Mouse (Mus musculus) liver, embryonic 16.5 days (tissue): ENCODE measurements around the gene 0610030E20Rik. TPM values are rescaled to one million over a fixed set of nuclear protein-coding genes. Genes with fewer than 3 reads are reported as not detected.

Experiments used
- ATAC-seq: fragments of 200-750 bp; cut with Nextera tagmentation; 2 replicates; pipeline ENCODE4 v1.8.0; 2017; ENCODE audit warnings: low read depth, mild to moderate bottlenecking, moderate number of reproducible peaks, moderate library complexity
- H3K27ac ChIP-seq: fragments of 300-500 bp; sonication (generic); 2 replicates; pipeline ENCODE4 v1.5.1; 2014; ENCODE audit warnings: mild to moderate bottlenecking, low read length
- H3K27me3 ChIP-seq: fragments of 300-500 bp; sonication (generic); 2 replicates; pipeline ENCODE4 v1.6.1; 2014; ENCODE audit warnings: low read depth, low read length, mixed read lengths; ENCODE audit not compliant: control insufficient read depth, insufficient read depth
- H3K36me3 ChIP-seq: fragments of 300-500 bp; sonication (generic); 2 replicates; pipeline ENCODE4 v1.6.1; 2014; ENCODE audit warnings: mild to moderate bottlenecking; ENCODE audit not compliant: control insufficient read depth, insufficient read depth
- H3K4me1 ChIP-seq: fragments of 300-500 bp; sonication (generic); 2 replicates; pipeline ENCODE4 v1.6.1; 2014; ENCODE audit warnings: low read depth, low read length, mixed read lengths; ENCODE audit not compliant: control insufficient read depth
- H3K4me2 ChIP-seq: fragments of 300-500 bp; sonication (generic); 2 replicates; pipeline ENCODE4 v1.6.1; 2014; ENCODE audit warnings: low read depth, low read length, mixed read lengths
- H3K4me3 ChIP-seq: fragments of 300-500 bp; sonication (generic); 2 replicates; pipeline ENCODE4 v1.5.1; 2014; ENCODE audit warnings: low read depth, mild to moderate bottlenecking, low read length
- H3K9ac ChIP-seq: fragments of 300-500 bp; sonication (generic); 2 replicates; pipeline ENCODE4 v1.6.1; 2014; ENCODE audit warnings: low read depth, low read length
- H3K9me3 ChIP-seq: fragments of 300-500 bp; sonication (generic); replicated peaks from 2 replicates; pipeline ENCODE4 v1.6.1; 2016; ENCODE audit warnings: low read length; ENCODE audit not compliant: control insufficient read depth
- WGBS: fragments of 180-500 bp; shearing (Covaris S2); extraction: QIAGEN DNeasy Blood & Tissue Kit; methylation state at CpG from one replicate; pipeline ENCODE4 v1.1.7; 2014; ENCODE audit not compliant: insufficient replicate concordance; 5-methylcytosine and 5-hydroxymethylcytosine counted together
- polyA plus RNA-seq: library from polyadenylated mRNA; unstranded; fragments of >200 nt; fragmentation: Nextera tagmentation; extraction: Ambion mirVana; gene quantifications from 2 replicates; pipeline ENCODE4 v1.2.1, GENCODE M21; 2015

0610030E20Rik gene
- polyA plus RNA-seq = 11.8 and 14.1 TPM in 2 replicates

- Histone ChIP-seq H3K9me3 (no peaks in the 10 kb centered on the region), H3K27me3 (no peaks in the 10 kb centered on the region), H3K9ac (peak within 1 kb of the TSS; percentile 94), H3K4me1 (peaks cover 53% of the 10 kb centered on the region), H3K36me3 (peaks cover 9% of the 10 kb centered on the region), H3K4me2 (peak within 1 kb of the TSS; percentile 88), H3K27ac (peak within 1 kb of the TSS; percentile 94), H3K4me3 (peak within 1 kb of the TSS; percentile 88)
- ATAC-seq = peak; percentile 70
- under 1% methylated on average over 72 of the region's 72 CpGs for WGBS
Observed at GRCm38 (mm10) chr6:72347166-72347941, at the start of gene 0610030E20Rik. TSS of gene 0610030E20Rik (plus strand) at chr6:72347317.

- H3K9ac ChIP-seq = no peak overlapping the region
- 62% methylated on average over 3 of the region's 3 CpGs for WGBS
Observed at GRCm38 (mm10) chr6:72297825-72298224, 49.3 kb upstream of the 0610030E20Rik start.

GRCm38 (mm10) chr6:72302349-72302925 is 44.7 kb upstream of the 0610030E20Rik start:
- Histone ChIP-seq H3K4me2 (no peak overlapping the region), H3K27me3 (no peaks in the 10 kb centered on the region), H3K36me3 (no peaks in the 10 kb centered on the region), H3K9ac (no peak overlapping the region), H3K4me3 (no peak overlapping the region), H3K9me3 (no peaks in the 10 kb centered on the region), H3K4me1 (peaks cover 8% of the 10 kb centered on the region), H3K27ac (peak overlapping the region; percentile 75)
- ATAC-seq = peak; percentile 80
- 67% methylated on average over 11 of the region's 11 CpGs for WGBS

More at GRCm38 (mm10) chr6:72297825-72298224, 49.3 kb upstream of the 0610030E20Rik start:
- H3K9me3 ChIP-seq = no peaks in the 10 kb centered on the region
- no peaks in the 10 kb centered on the region for H3K36me3 ChIP-seq
- H3K27ac ChIP-seq = no peak overlapping the region
- ATAC-seq = no peak
- no peak overlapping the region for H3K4me2 ChIP-seq
- peaks cover 2% of the 10 kb centered on the region for H3K4me1 ChIP-seq
- no peaks in the 10 kb centered on the region for H3K27me3 ChIP-seq
- no peak overlapping the region for H3K4me3 ChIP-seq

GRCm38 (mm10) chr6:72303510-72303909 is 43.6 kb upstream of the 0610030E20Rik start:
- no peaks in the 10 kb centered on the region for H3K36me3 ChIP-seq
- ATAC-seq = no peak
- no peaks in the 10 kb centered on the region for H3K9me3 ChIP-seq
- H3K4me1 ChIP-seq = peaks cover 8% of the 10 kb centered on the region
- no peak overlapping the region for H3K27ac ChIP-seq
- H3K9ac ChIP-seq = no peak overlapping the region
- 63% methylated on average over 9 of the region's 9 CpGs for WGBS
- no peak overlapping the region for H3K4me2 ChIP-seq
- no peak overlapping the region for H3K4me3 ChIP-seq
- H3K27me3 ChIP-seq = no peaks in the 10 kb centered on the region

- no peak overlapping the region for H3K4me2 ChIP-seq
- no peaks in the 10 kb centered on the region for H3K9me3 ChIP-seq
- H3K9ac ChIP-seq = no peak overlapping the region
- no peaks in the 10 kb centered on the region for H3K4me1 ChIP-seq
- ATAC-seq = no peak
- no peaks in the 10 kb centered on the region for H3K27me3 ChIP-seq
- H3K27ac ChIP-seq = no peak overlapping the region
- peaks cover 14% of the 10 kb centered on the region for H3K36me3 ChIP-seq
- no peak overlapping the region for H3K4me3 ChIP-seq
- WGBS = 93% methylated on average over 3 of the region's 3 CpGs
Observed at GRCm38 (mm10) chr6:72312198-72312597, 34.9 kb upstream of the 0610030E20Rik start.

GRCm38 (mm10) chr6:72313124-72313867 is 33.8 kb upstream of the 0610030E20Rik start:
- 79% methylated on average over 11 of the region's 11 CpGs for WGBS
- no peak for ATAC-seq
- H3K4me2 ChIP-seq = no peak overlapping the region
- H3K27ac ChIP-seq = no peak overlapping the region
- H3K9ac ChIP-seq = no peak overlapping the region
- no peaks in the 10 kb centered on the region for H3K9me3 ChIP-seq
- no peaks in the 10 kb centered on the region for H3K4me1 ChIP-seq
- H3K36me3 ChIP-seq = peaks cover 24% of the 10 kb centered on the region
- H3K27me3 ChIP-seq = no peaks in the 10 kb centered on the region
- no peak overlapping the region for H3K4me3 ChIP-seq

GRCm38 (mm10) chr6:72315384-72315783 is 31.7 kb upstream of the 0610030E20Rik start:
- no peak for ATAC-seq
- 80% methylated on average over 2 of the region's 2 CpGs for WGBS

GRCm38 (mm10) chr6:72316044-72316443 is 31.1 kb upstream of the 0610030E20Rik start:
- Histone ChIP-seq H3K9ac (no peak overlapping the region), H3K4me2 (no peak overlapping the region), H3K4me1 (no peaks in the 10 kb centered on the region), H3K4me3 (no peak overlapping the region), H3K36me3 (peaks cover 51% of the 10 kb centered on the region), H3K9me3 (no peaks in the 10 kb centered on the region), H3K27me3 (no peaks in the 10 kb centered on the region), H3K27ac (no peak overlapping the region)
- ATAC-seq = no peak
- 66% methylated on average over 1 of the region's 1 CpGs for WGBS

More at GRCm38 (mm10) chr6:72315384-72315783, 31.7 kb upstream of the 0610030E20Rik start:
- no peak overlapping the region for H3K4me2 ChIP-seq
- peaks cover 44% of the 10 kb centered on the region for H3K36me3 ChIP-seq
- H3K27me3 ChIP-seq = no peaks in the 10 kb centered on the region
- no peaks in the 10 kb centered on the region for H3K9me3 ChIP-seq
- H3K9ac ChIP-seq = no peak overlapping the region
- H3K4me3 ChIP-seq = no peak overlapping the region
- no peak overlapping the region for H3K27ac ChIP-seq
- no peaks in the 10 kb centered on the region for H3K4me1 ChIP-seq
